Mouse (Mus musculus): ENCODE results near the gene Gltpd2. TPM values are rescaled to one million over a fixed set of nuclear protein-coding genes. Genes with fewer than 3 reads are reported as not detected.
A peak's percentile ranks its signal among the peaks of the same experiment; 100 is the strongest.
"Not testable (repeated sequence)": the region's sequence is repeated elsewhere in the genome, so short reads cannot be mapped to it uniquely, and the experiment has no call there.

The Gltpd2 gene
- polyA plus RNA-seq, 1 experiment from 2014 or later, result 0.42 TPM

DNA sequence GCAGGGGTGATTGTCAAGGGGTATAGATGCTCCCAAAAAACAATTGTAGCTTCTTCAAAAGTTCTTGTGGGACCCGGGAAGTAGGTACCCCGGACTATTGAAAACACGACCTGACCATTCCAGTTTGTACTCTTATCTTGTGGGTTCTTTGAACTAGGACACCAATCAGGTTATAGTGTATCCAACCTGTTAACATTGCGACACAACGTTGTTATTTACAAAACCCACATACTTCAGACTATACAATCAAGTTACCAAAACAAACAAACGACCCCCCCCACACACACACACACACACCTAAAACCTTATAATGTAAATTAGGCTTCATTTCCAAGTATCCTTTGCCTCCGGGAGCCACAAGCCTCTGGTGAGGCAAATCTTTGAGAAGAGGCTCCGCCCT, 5.8 kb downstream of the Gltpd2 start:
- Histone ChIP-seq H3K4me2 (ENCODE audit: low read length) (peak overlapping the region; percentile 49), H3K36me3 (ENCODE audit: control insufficient read depth, insufficient read depth, low read length) (peaks cover 31% of the 10 kb centered on the region), H3K9me3 (replicated peaks; ENCODE audit: control insufficient read depth, low read length) (no peaks in the 10 kb centered on the region), H3K27ac (ENCODE audit: low read depth, low read length) (no peak overlapping the region), H3K27me3 (replicated peaks; ENCODE audit: control insufficient read depth, insufficient read depth, low read length) (no peaks in the 10 kb centered on the region), H3K4me1 (ENCODE audit: control insufficient read depth, insufficient read depth, low read length) (peaks cover 4% of the 10 kb centered on the region; the same call in 1 of the 2 replicates), H3K4me3 (ENCODE audit: low read depth, low read length) (peak overlapping the region; percentile 62), H3K9ac (ENCODE audit: low read length) (peak overlapping the region; percentile 32; the same call in 1 of the 2 replicates)
- 6% methylated on average over 8 of the region's 8 CpGs for WGBS
- ATAC-seq (peak; percentile 52), DNase-seq (ENCODE audit: low spot score) (no peak)

DNA sequence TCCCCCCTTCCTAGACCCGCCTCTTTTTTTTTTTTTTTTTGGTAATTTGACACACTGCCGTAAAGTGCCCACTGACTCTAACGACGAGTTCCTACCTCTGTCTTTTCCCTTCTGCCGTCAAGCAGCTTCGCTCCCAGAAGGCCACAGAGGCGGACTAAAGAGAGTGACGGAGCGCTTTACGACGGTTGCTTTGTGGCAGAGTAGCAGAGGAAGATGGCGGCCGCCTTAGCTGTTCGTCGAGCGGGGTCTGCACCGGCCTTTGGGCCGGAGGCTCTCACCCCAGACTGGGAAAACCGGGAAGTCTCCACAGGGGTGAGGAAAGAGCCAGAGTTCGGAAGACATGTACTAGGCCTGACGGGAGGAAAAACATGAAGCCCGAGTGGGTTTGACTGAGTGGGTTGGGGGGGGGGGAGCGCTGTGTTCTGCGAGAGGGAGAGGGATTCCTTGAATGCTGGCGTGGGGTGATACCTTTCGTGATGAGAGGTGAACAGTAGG, 6.2 kb downstream of the Gltpd2 start, which contains the start of gene Psmb6:
Gene Psmb6 (plus strand): TSS at position 184 of the 495 bp plus-strand sequence.
- WGBS, result 1% methylated on average over 25 of the region's 26 CpGs
- H3K27ac ChIP-seq (ENCODE audit: low read depth, low read length), result no peak within 1 kb of the TSS

DNA sequence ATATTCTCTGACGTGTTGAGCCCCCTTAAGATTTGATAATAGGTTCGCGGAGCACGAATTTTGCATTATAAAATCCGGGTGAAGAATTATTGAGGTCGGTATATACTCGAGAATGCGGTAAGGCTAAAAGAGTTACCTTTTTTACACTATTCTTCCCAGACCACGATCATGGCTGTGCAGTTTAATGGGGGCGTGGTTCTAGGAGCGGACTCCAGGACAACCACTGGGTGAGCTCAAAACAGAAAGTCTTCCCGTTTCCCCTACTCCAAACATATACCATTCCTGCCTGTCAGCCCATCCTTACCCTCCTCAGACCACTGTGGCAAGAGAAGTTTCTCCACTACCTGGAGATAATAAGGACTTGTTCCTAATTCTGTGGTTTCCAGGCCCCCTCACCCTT, 6.7 kb downstream of the Gltpd2 start:
- Histone ChIP-seq H3K9ac (ENCODE audit: low read length) (peak overlapping the region; percentile 69), H3K36me3 (ENCODE audit: control insufficient read depth, insufficient read depth, low read length) (peaks cover 31% of the 10 kb centered on the region), H3K27ac (ENCODE audit: low read depth, low read length) (no peak overlapping the region), H3K4me1 (ENCODE audit: control insufficient read depth, insufficient read depth, low read length) (peaks cover 4% of the 10 kb centered on the region; the same call in 1 of the 2 replicates), H3K9me3 (replicated peaks; ENCODE audit: control insufficient read depth, low read length) (no peaks in the 10 kb centered on the region), H3K27me3 (replicated peaks; ENCODE audit: control insufficient read depth, insufficient read depth, low read length) (no peaks in the 10 kb centered on the region), H3K4me3 (ENCODE audit: low read depth, low read length) (peak overlapping the region; percentile 62), H3K4me2 (ENCODE audit: low read length) (peak overlapping the region; percentile 66)
- WGBS, result 3% methylated on average over 12 of the region's 12 CpGs
- DNase-seq (ENCODE audit: low spot score) (no peak), ATAC-seq (peak; percentile 28; the same call in 1 of the 2 replicates)

More for the DNA sequence above, 6.2 kb downstream of the Gltpd2 start, which contains the start of gene Psmb6:
- H3K9me3 ChIP-seq (replicated peaks; ENCODE audit: control insufficient read depth, low read length), result no peaks in the 10 kb centered on the region
- H3K27me3 ChIP-seq (replicated peaks; ENCODE audit: control insufficient read depth, insufficient read depth, low read length), result no peaks in the 10 kb centered on the region
- H3K4me1 ChIP-seq (ENCODE audit: control insufficient read depth, insufficient read depth, low read length), result peaks cover 4% of the 10 kb centered on the region; the same call in 1 of the 2 replicates
- peaks cover 31% of the 10 kb centered on the region for H3K36me3 ChIP-seq (ENCODE audit: control insufficient read depth, insufficient read depth, low read length)
- peak within 1 kb of the TSS; percentile 62 for H3K4me3 ChIP-seq (ENCODE audit: low read depth, low read length)
- H3K9ac ChIP-seq (ENCODE audit: low read length), result peak within 1 kb of the TSS; percentile 69
- H3K4me2 ChIP-seq (ENCODE audit: low read length), result peak within 1 kb of the TSS; percentile 66
- DNase-seq (ENCODE audit: low spot score) (peak; percentile 99), ATAC-seq (peak; percentile 96)

DNA sequence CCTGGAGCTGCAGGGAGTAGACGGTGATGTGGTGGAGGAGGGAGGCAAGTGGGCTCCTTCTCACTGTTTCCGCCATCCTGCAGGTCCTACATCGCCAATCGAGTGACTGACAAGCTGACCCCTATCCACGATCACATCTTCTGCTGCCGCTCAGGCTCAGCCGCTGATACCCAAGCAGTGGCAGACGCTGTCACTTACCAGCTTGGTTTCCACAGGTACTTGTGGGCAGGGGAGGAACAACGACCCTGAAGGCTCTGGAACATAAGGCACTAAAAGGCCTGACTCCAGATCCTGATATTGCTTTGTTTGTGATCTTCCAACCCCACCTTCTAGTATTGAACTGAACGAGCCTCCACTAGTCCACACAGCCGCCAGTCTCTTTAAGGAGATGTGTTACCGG, 7.2 kb downstream of the Gltpd2 start:
- Histone ChIP-seq H3K27ac (ENCODE audit: low read depth, low read length) (no peak overlapping the region), H3K9me3 (replicated peaks; ENCODE audit: control insufficient read depth, low read length) (no peaks in the 10 kb centered on the region), H3K4me2 (ENCODE audit: low read length) (peak overlapping the region; percentile 66), H3K9ac (ENCODE audit: low read length) (peak overlapping the region; percentile 69; the same call in 1 of the 2 replicates), H3K27me3 (replicated peaks; ENCODE audit: control insufficient read depth, insufficient read depth, low read length) (no peaks in the 10 kb centered on the region), H3K4me1 (ENCODE audit: control insufficient read depth, insufficient read depth, low read length) (peaks cover 4% of the 10 kb centered on the region; the same call in 1 of the 2 replicates), H3K36me3 (ENCODE audit: control insufficient read depth, insufficient read depth, low read length) (peaks cover 31% of the 10 kb centered on the region), H3K4me3 (ENCODE audit: low read depth, low read length) (peak overlapping the region; percentile 62)
- ATAC-seq (no peak), DNase-seq (ENCODE audit: low spot score) (no peak)
- 88% methylated on average over 12 of the region's 12 CpGs for WGBS

DNA sequence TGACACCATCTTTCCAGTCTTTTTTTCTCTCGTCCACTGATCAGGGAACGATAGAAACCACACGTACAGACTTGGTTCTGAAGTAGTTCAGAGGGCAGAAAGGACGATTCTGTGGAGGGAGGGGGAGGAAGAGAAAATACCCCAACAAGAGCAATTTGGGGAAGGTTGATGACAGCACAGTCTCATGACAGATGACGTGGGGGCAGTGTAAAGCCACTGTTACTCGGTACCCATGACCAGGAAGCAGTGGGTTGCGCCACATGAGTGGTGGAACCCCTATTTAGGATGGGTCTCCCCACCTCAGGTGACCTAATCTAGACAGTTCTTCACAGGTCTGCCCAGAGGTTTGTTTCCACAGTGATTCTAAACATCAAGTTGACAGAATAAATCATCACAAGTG, 9.6 kb downstream of the Gltpd2 start:
- Histone ChIP-seq H3K27me3 (replicated peaks; ENCODE audit: control insufficient read depth, insufficient read depth, low read length) (no peaks in the 10 kb centered on the region), H3K9ac (ENCODE audit: low read length) (no peak overlapping the region), H3K4me2 (ENCODE audit: low read length) (no peak overlapping the region), H3K27ac (ENCODE audit: low read depth, low read length) (no peak overlapping the region), H3K4me3 (ENCODE audit: low read depth, low read length) (no peak overlapping the region), H3K9me3 (replicated peaks; ENCODE audit: control insufficient read depth, low read length) (no peaks in the 10 kb centered on the region), H3K4me1 (ENCODE audit: control insufficient read depth, insufficient read depth, low read length) (peaks cover 4% of the 10 kb centered on the region; the same call in 1 of the 2 replicates), H3K36me3 (ENCODE audit: control insufficient read depth, insufficient read depth, low read length) (peaks cover 31% of the 10 kb centered on the region)
- 91% methylated on average over 7 of the region's 7 CpGs for WGBS
- ATAC-seq (no peak), DNase-seq (ENCODE audit: low spot score) (no peak)

DNA sequence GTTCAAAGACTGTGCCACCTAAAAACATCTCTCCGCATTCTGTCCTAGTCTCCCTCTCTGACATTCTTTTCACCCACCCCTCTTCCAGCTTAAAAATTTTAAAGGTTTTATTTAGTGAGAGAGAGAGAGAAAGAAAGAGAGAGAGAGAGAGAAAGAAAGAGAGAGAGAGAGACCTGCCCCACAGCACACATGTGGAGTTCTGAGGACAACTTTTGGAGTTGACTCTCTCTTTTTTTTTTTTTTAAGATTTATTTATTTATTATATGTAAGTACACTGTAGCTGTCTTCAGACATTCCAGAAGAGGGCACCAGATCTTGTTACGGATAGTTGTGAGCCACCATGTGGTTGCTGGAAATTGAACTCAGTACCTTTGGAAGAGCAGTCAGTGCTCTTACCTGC, 12.1 kb downstream of the Gltpd2 start:
- not testable (repeated sequence) for H3K9ac ChIP-seq (ENCODE audit: low read length); H3K9me3 ChIP-seq (replicated peaks; ENCODE audit: control insufficient read depth, low read length); H3K4me3 ChIP-seq (ENCODE audit: low read depth, low read length); H3K4me1 ChIP-seq (ENCODE audit: control insufficient read depth, insufficient read depth, low read length); H3K27ac ChIP-seq (ENCODE audit: low read depth, low read length); DNase-seq (ENCODE audit: low spot score); ATAC-seq; H3K27me3 ChIP-seq (replicated peaks; ENCODE audit: control insufficient read depth, insufficient read depth, low read length); H3K4me2 ChIP-seq (ENCODE audit: low read length)
- peaks cover 31% of the 10 kb centered on the region for H3K36me3 ChIP-seq (ENCODE audit: control insufficient read depth, insufficient read depth, low read length)
- WGBS, result 95% methylated on average over 2 of the region's 2 CpGs

DNA sequence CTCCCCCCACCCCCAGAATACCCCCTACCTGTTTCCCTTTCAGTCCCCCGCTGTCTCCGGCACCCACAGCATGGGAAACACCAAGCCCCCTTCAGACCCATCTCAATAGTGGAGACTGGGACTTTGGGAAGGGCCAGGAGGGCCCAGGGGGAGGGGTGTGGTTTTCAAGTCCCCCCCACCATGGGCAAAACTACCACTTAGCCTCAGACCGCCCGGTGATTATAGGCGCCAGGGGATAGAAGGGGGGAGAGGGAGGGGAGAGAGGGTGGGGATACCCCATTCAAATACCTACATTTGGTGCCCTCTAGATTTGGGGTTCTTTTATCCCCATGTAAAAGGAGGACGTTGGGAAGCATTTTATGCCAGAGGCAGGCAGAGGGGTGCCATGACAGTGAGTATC, 13.8 kb downstream of the Gltpd2 start, which contains the start of gene Gm40193:
Gene Gm40193 (minus strand): TSS at position 101 of the 400 bp plus-strand sequence.
- H3K4me3 ChIP-seq (ENCODE audit: low read depth, low read length), result no peak within 1 kb of the TSS
- H3K4me2 ChIP-seq (ENCODE audit: low read length), result no peak within 1 kb of the TSS
- H3K27me3 ChIP-seq (replicated peaks; ENCODE audit: control insufficient read depth, insufficient read depth, low read length), result no peaks in the 10 kb centered on the region
- no peak within 1 kb of the TSS for H3K27ac ChIP-seq (ENCODE audit: low read depth, low read length)
- 85% methylated on average over 6 of the region's 6 CpGs for WGBS
- DNase-seq (ENCODE audit: low spot score) (no peak), ATAC-seq (no peak)
- H3K9me3 ChIP-seq (replicated peaks; ENCODE audit: control insufficient read depth, low read length), result no peaks in the 10 kb centered on the region
- H3K9ac ChIP-seq (ENCODE audit: low read length), result no peak within 1 kb of the TSS
- peaks cover 13% of the 10 kb centered on the region for H3K36me3 ChIP-seq (ENCODE audit: control insufficient read depth, insufficient read depth, low read length)
- no peaks in the 10 kb centered on the region for H3K4me1 ChIP-seq (ENCODE audit: control insufficient read depth, insufficient read depth, low read length)

DNA sequence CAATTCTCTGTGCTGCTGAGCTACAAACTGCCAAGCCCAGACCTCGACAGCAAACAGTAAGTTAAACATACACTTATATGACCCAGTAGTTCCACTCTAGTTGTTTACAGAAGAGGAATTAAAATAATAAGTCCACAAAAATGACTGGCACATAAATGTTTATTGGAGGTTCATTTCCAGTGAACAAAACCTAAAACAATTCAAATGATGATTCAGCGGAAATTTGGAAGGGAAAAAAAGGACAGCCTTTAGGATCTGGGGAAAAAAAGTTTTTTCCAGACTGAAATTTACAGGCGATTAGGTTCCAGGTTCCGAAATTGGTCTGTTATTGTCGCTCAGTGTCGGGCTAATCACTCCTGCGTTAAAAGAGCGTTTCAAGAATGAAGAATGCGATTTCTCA, 20.4 kb downstream of the Gltpd2 start:
- H3K9ac ChIP-seq (ENCODE audit: low read length), result peak overlapping the region; percentile 60; the same call in 1 of the 2 replicates
- H3K27me3 ChIP-seq (replicated peaks; ENCODE audit: control insufficient read depth, insufficient read depth, low read length), result 0 out of 2 replicates have a peak, but pooled peaks cover 6% of the 10 kb centered on the region
- H3K4me1 ChIP-seq (ENCODE audit: control insufficient read depth, insufficient read depth, low read length), result no peaks in the 10 kb centered on the region
- ATAC-seq (no peak), DNase-seq (ENCODE audit: low spot score) (no peak)
- H3K9me3 ChIP-seq (replicated peaks; ENCODE audit: control insufficient read depth, low read length), result no peaks in the 10 kb centered on the region
- WGBS, result 15% methylated on average over 9 of the region's 9 CpGs
- peak overlapping the region; percentile 50 for H3K4me3 ChIP-seq (ENCODE audit: low read depth, low read length)
- H3K36me3 ChIP-seq (ENCODE audit: control insufficient read depth, insufficient read depth, low read length), result no peaks in the 10 kb centered on the region
- peak overlapping the region; percentile 78 for H3K4me2 ChIP-seq (ENCODE audit: low read length)
- H3K27ac ChIP-seq (ENCODE audit: low read depth, low read length), result no peak overlapping the region

DNA sequence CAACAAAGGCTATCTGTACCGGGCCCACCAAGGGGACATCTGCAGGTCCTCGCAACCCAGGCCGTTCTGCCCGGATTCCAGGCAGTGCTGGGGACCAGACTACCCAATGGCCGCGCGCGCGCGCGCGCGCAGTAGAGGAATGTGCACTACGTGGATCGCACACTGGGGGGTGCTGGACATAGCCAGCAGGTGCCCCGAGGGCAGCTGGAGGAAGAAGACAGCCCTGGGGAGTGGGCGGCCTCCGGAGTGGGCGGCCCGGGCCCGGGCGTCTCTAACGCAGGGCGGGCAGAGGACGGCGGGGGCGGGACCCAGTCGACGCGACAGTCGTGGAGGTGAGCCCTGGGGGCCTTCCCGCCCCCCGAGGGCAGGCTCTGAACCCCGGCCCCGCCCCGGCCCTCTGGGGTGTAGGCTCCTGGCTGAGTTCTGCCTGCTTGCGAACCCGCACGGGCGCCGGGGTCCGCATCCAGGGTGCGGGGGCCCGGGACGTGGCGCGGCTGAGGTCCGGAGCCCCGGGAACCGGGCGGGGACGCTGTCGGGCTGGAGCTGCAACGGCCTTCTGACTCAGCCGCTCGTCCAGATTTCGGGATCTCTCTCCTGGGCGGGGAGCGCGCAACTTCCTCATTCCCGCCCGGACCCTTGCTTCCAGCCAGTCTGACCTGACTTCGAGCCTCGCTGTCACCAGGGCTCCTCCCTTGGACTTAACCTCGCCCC, 21.0 kb downstream of the Gltpd2 start, which contains the start of gene Pld2:
Gene Pld2 (plus strand): TSS at position 188 of the 711 bp plus-strand sequence.
- 0 out of 2 replicates have a peak, but pooled peaks cover 6% of the 10 kb centered on the region for H3K27me3 ChIP-seq (replicated peaks; ENCODE audit: control insufficient read depth, insufficient read depth, low read length)
- H3K9me3 ChIP-seq (replicated peaks; ENCODE audit: control insufficient read depth, low read length), result no peaks in the 10 kb centered on the region
- no peaks in the 10 kb centered on the region for H3K4me1 ChIP-seq (ENCODE audit: control insufficient read depth, insufficient read depth, low read length)
- H3K4me3 ChIP-seq (ENCODE audit: low read depth, low read length), result peak within 1 kb of the TSS; percentile 50
- under 1% methylated on average over 61 of the region's 65 CpGs for WGBS
- peak; percentile 80 for DNase-seq (ENCODE audit: low spot score)
- peak within 1 kb of the TSS; percentile 78 for H3K4me2 ChIP-seq (ENCODE audit: low read length)
- no peak within 1 kb of the TSS for H3K27ac ChIP-seq (ENCODE audit: low read depth, low read length)
- peak; percentile 81 for ATAC-seq
- peak within 1 kb of the TSS; percentile 60 for H3K9ac ChIP-seq (ENCODE audit: low read length)
- no peaks in the 10 kb centered on the region for H3K36me3 ChIP-seq (ENCODE audit: control insufficient read depth, insufficient read depth, low read length)
